Mouse (Mus musculus) forebrain, embryonic 11.5 days (tissue): ENCODE measurements around the gene Pum2. TPM values are rescaled to one million over a fixed set of nuclear protein-coding genes. Genes with fewer than 3 reads are reported as not detected.
A peak's percentile ranks its signal among the peaks of the same experiment; 100 is the strongest.
"Not testable (repeated sequence)": the region's sequence is repeated elsewhere in the genome, so short reads cannot be mapped to it uniquely, and the experiment has no call there.

ENCODE experiments used
- ATAC-seq: fragments of 200-750 bp; cut with Nextera tagmentation; replicated peaks from 2 replicates; pipeline ENCODE4 v1.8.0; 2017; ENCODE audit warnings: moderate TSS enrichment; ENCODE audit not compliant: low FRiP score
- DNase-seq: peaks from one replicate; pipeline ENCODE4 v3.0.0-alpha.2; 2017; ENCODE audit warnings: low spot score
- H3K27ac ChIP-seq: fragments of 300-500 bp; sonication (generic); 2 replicates; pipeline ENCODE4 v1.5.1; 2014; ENCODE audit warnings: low read depth, low read length
- H3K27me3 ChIP-seq: fragments of 300-500 bp; sonication (generic); 2 replicates; pipeline ENCODE4 v1.6.1; 2014; ENCODE audit warnings: mild to moderate bottlenecking, low read length, mixed read lengths; ENCODE audit not compliant: control insufficient read depth, insufficient read depth
- H3K36me3 ChIP-seq: fragments of 300-500 bp; sonication (generic); 2 replicates; pipeline ENCODE4 v1.6.1; 2014; ENCODE audit warnings: mild to moderate bottlenecking, low read length, moderate library complexity, mixed read lengths; ENCODE audit not compliant: control insufficient read depth, insufficient read depth
- H3K4me1 ChIP-seq: fragments of 300-500 bp; sonication (generic); replicated peaks from 2 replicates; pipeline ENCODE4 v1.6.1; 2014; ENCODE audit warnings: low read length, mixed read lengths; ENCODE audit not compliant: control insufficient read depth, insufficient read depth
- H3K4me2 ChIP-seq: fragments of 300-500 bp; sonication (generic); 2 replicates; pipeline ENCODE4 v1.6.1; 2014; ENCODE audit warnings: low read depth, mild to moderate bottlenecking, low read length, moderate library complexity, mixed read lengths; ENCODE audit not compliant: severe bottlenecking
- H3K4me3 ChIP-seq: fragments of 300-500 bp; sonication (generic); 2 replicates; pipeline ENCODE4 v1.5.1; 2014; ENCODE audit warnings: low read depth, low read length
- H3K9ac ChIP-seq: fragments of 300-500 bp; sonication (generic); 2 replicates; pipeline ENCODE4 v1.6.1; 2014; ENCODE audit warnings: low read length
- H3K9me3 ChIP-seq: fragments of 300-500 bp; sonication (generic); 2 replicates; pipeline ENCODE4 v1.6.1; 2016; ENCODE audit warnings: low read length, mixed read lengths; ENCODE audit not compliant: control insufficient read depth
- WGBS: fragments of 180-500 bp; shearing (Covaris S2); extraction: QIAGEN DNeasy Blood & Tissue Kit; methylation state at CpG from one replicate; pipeline ENCODE4 v1.1.7; 2014; 5-methylcytosine and 5-hydroxymethylcytosine counted together
- polyA plus RNA-seq: library from polyadenylated mRNA; unstranded; fragments of >200 nt; fragmentation: Nextera tagmentation; extraction: Ambion mirVana; gene quantifications from 2 replicates; pipeline ENCODE4 v1.2.1, GENCODE M21; 2014

Pum2 gene
- polyA plus RNA-seq, 1 experiment from 2014 or later, result 106 TPM

DNA sequence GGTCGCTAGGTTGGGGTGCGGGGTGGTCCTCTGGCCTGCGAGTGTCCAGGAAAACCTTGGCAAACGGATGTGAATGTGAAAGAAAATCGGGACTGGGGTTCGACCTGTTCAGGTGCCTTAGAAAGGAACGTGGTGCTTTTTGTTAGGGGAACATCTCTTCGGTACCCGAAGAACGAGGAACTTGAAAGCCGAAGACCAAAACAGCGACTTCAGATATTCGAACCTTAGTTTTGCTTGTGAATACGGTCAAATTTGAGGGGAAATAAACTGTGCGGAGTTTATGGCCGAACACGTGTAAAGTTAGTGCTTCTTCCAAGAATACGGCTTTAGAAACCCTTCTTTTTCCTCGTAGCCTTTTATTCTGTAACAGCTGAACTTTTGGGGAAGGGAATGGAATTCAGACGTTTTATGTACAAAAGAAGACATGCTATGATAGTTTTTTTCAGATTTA, 982 bp downstream of the Pum2 start:
- H3K36me3 ChIP-seq, result no peaks in the 10 kb centered on the region
- no peaks in the 10 kb centered on the region for H3K9me3 ChIP-seq
- H3K27me3 ChIP-seq, result no peaks in the 10 kb centered on the region
- H3K4me1 ChIP-seq, result peaks cover 12% of the 10 kb centered on the region
- DNase-seq (no peak), ATAC-seq (no peak)
- peak overlapping the region; percentile 98 for H3K27ac ChIP-seq
- H3K4me2 ChIP-seq, result peak overlapping the region; percentile 50
- under 1% methylated on average over 20 of the region's 20 CpGs for WGBS
- peak overlapping the region; percentile 99 for H3K9ac ChIP-seq
- H3K4me3 ChIP-seq, result peak overlapping the region; percentile 95

GRCm38 (mm10) chr12:8675361-8675760, 1.4 kb downstream of the Pum2 start:
- peak overlapping the region; percentile 50 for H3K4me2 ChIP-seq
- 0 out of 2 replicates have a peak overlapping the region, but pooled peaks have one; percentile 98 for H3K27ac ChIP-seq
- H3K4me3 ChIP-seq, result peak overlapping the region; percentile 95
- no peak for ATAC-seq
- H3K9ac ChIP-seq, result peak overlapping the region; percentile 99
- no peaks in the 10 kb centered on the region for H3K27me3 ChIP-seq
- DNase-seq, result no peak
- H3K36me3 ChIP-seq, result no peaks in the 10 kb centered on the region; the same call in 1 of the 2 replicates
- H3K4me1 ChIP-seq, result peaks cover 12% of the 10 kb centered on the region
- 1% methylated on average over 7 of the region's 7 CpGs for WGBS
- no peaks in the 10 kb centered on the region for H3K9me3 ChIP-seq

DNA sequence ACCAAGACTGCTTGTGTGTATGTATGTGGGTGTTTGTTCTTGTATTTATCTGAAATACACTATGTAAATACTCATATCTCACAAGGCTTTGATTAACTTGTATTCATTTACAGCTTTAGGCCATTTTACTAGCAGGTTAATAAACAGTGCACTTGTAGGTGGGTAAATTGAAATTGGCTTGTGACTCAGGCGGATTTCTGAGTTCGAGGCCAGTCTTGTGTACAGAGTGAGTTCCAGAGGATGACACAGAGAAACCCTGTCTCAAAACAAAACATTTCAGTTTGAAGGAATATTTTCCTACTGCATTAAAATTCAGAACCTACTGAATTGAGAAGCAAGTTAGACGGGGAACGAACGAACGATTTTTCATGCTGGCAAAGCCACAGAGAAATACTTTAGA, 2.4 kb downstream of the Pum2 start:
- H3K4me1 ChIP-seq, result peaks cover 12% of the 10 kb centered on the region
- H3K9ac ChIP-seq, result peak overlapping the region; percentile 16
- ATAC-seq, result no peak
- no peaks in the 10 kb centered on the region for H3K27me3 ChIP-seq
- no peak overlapping the region for H3K27ac ChIP-seq
- no peak for DNase-seq
- peak overlapping the region; percentile 50 for H3K4me2 ChIP-seq
- peak overlapping the region; percentile 95 for H3K4me3 ChIP-seq
- no peaks in the 10 kb centered on the region; the same call in 1 of the 2 replicates for H3K36me3 ChIP-seq
- no peaks in the 10 kb centered on the region for H3K9me3 ChIP-seq
- WGBS, result 83% methylated on average over 6 of the region's 6 CpGs

DNA sequence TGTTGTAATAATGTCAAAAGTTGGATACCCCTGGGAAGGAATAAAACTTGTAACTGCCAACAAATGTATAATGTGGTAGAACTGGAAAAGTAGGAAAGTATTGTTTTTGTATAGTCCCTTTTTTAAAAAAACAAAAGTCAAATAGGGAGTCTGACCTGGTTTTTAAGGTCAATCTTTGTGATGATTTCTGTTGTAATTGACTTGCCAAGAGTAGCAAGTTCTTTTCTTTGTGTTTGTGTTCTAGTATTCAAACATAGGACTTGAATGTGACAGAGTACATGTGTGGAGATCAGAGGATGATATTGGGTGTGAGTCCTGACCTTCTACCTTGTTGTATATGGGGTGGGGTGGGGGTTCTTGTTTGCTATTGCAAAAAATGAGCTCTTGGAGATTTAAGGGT, 4.0 kb downstream of the Pum2 start:
- no peak for DNase-seq
- Histone ChIP-seq H3K27me3 (no peaks in the 10 kb centered on the region), H3K9me3 (no peaks in the 10 kb centered on the region), H3K27ac (no peak overlapping the region), H3K4me1 (peaks cover 12% of the 10 kb centered on the region), H3K4me2 (no peak overlapping the region), H3K36me3 (no peaks in the 10 kb centered on the region; the same call in 1 of the 2 replicates), H3K4me3 (no peak overlapping the region), H3K9ac (no peak overlapping the region)
- no peak for ATAC-seq

DNA sequence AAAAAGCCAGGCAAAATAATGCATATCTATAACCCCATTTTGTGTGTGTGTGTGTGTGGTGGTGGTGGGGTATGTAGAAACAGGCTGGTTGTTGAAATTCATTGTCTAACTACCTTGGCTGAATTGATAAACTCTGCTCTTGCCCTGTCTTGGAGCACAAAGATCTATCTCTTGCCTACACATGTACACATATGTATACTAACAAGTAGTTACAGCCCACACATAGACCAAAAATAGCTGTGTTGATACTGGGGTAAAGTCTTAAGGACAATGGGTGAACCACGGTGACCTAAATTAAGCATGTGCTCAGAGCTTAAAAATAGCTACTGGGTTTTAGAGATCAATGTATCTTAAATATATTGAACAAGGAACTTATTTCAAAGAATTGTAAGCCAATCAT, 10.3 kb downstream of the Pum2 start:
- Histone ChIP-seq H3K4me2 (no peak overlapping the region), H3K4me1 (no peaks in the 10 kb centered on the region), H3K4me3 (no peak overlapping the region), H3K9ac (no peak overlapping the region), H3K27me3 (no peaks in the 10 kb centered on the region), H3K9me3 (no peaks in the 10 kb centered on the region), H3K27ac (no peak overlapping the region), H3K36me3 (no peaks in the 10 kb centered on the region; the same call in 1 of the 2 replicates)
- WGBS, result 97% methylated on average over 1 of the region's 1 CpGs
- DNase-seq (no peak), ATAC-seq (no peak)

GRCm38 (mm10) chr12:8685036-8685435, 11.1 kb downstream of the Pum2 start:
- H3K36me3 ChIP-seq, result no peaks in the 10 kb centered on the region; the same call in 1 of the 2 replicates
- H3K27me3 ChIP-seq, result no peaks in the 10 kb centered on the region
- WGBS, result 100% methylated on average over 3 of the region's 3 CpGs
- no peak overlapping the region for H3K4me3 ChIP-seq
- no peak for ATAC-seq
- no peak overlapping the region for H3K4me2 ChIP-seq
- H3K9me3 ChIP-seq, result no peaks in the 10 kb centered on the region
- H3K9ac ChIP-seq, result no peak overlapping the region
- no peak overlapping the region for H3K27ac ChIP-seq
- no peaks in the 10 kb centered on the region for H3K4me1 ChIP-seq
- DNase-seq, result no peak

DNA sequence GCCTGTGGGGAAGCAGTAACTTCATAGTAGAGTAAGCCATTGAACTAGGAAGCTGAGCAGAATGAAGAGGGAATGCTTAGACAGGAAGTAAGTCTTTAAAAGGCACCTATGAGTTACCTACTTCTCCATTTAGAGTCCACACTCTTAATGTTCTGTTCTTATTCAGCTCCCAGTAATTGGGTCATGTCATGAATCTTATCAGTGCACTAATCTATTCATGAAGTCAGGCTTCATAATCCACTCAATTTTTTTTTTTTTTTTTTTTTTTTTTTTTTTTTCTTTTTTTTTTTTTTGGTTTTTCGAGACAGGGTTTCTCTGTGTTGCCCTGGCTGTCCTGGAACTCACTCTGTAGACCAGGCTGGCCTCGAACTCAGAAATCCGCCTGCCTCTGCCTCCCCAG, 15.9 kb downstream of the Pum2 start:
- not testable (repeated sequence) for H3K36me3 ChIP-seq

DNA sequence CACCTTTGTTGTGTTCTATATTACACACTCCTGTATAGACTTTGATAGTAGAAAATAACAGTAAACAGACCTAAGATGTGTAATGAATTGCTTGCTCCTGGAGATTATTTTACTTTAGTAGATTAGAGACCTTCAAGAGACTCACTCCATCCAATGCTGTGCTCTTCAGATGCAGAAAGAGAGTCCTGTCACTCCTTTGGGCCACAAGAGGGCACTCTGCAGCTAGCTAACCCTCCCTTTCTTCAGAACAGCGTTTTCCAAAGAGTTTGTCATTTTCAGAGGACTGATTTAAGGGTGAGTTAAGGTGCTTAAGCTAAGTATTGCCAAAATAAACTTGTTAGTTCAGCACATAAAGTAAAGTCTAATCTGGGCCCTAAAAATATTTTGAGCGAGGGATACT, 25.0 kb downstream of the Pum2 start:
- DNase-seq, result no peak

More for the DNA sequence above, 15.9 kb downstream of the Pum2 start:
- WGBS, result 83% methylated on average over 3 of the region's 3 CpGs
- not testable (repeated sequence) for ATAC-seq, DNase-seq, H3K27ac ChIP-seq, H3K9me3 ChIP-seq, H3K4me3 ChIP-seq, H3K27me3 ChIP-seq, H3K4me2 ChIP-seq, H3K4me1 ChIP-seq, H3K9ac ChIP-seq

GRCm38 (mm10) chr12:8703988-8704387, 30.1 kb downstream of the Pum2 start:
- Histone ChIP-seq H3K27ac (no peak overlapping the region), H3K4me2 (no peak overlapping the region), H3K36me3 (no peaks in the 10 kb centered on the region; the same call in 1 of the 2 replicates), H3K9ac (no peak overlapping the region), H3K4me1 (no peaks in the 10 kb centered on the region), H3K27me3 (no peaks in the 10 kb centered on the region), H3K4me3 (no peak overlapping the region), H3K9me3 (no peaks in the 10 kb centered on the region)
- 83% methylated on average over 1 of the region's 1 CpGs for WGBS
- DNase-seq (no peak), ATAC-seq (no peak)

More for the DNA sequence above, 25.0 kb downstream of the Pum2 start:
- H3K4me3 ChIP-seq, result no peak overlapping the region
- H3K27me3 ChIP-seq, result no peaks in the 10 kb centered on the region
- H3K36me3 ChIP-seq, result no peaks in the 10 kb centered on the region; the same call in 1 of the 2 replicates
- ATAC-seq, result no peak
- no peak overlapping the region for H3K4me2 ChIP-seq
- no peaks in the 10 kb centered on the region for H3K9me3 ChIP-seq
- no peaks in the 10 kb centered on the region for H3K4me1 ChIP-seq
- 69% methylated on average over 2 of the region's 2 CpGs for WGBS
- no peak overlapping the region for H3K27ac ChIP-seq
- H3K9ac ChIP-seq, result no peak overlapping the region
